Mouse (Mus musculus): ENCODE data around the gene Defb29.

The Defb29 gene

GRCm38 (mm10) chr2:152539944-152540710 is at the start of gene Defb29:
Gene Defb29, minus strand, starts transcription at chr2:152540098.
- DNase-seq (ENCODE audit: low spot score) = no peak

DNA sequence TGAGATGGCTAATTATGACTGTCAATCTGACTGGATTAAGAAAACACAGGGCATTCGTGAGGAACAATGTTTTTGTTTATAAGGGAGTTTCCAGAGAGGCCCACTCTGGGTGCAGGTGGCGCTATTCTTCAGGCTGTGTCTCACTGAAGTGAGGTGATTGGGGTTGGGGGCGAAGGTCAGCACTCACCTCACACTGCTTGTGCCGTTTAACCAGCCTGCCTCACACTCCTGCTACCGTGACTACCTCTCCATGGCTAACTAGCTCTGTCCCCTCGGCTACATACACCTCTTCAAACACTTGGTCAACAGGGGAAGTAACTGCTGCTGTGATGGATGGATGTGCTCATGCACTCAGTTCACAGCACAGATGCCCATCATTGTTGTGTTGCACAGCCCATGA is 49.1 kb upstream of the Defb29 start:
- no peak for DNase-seq (ENCODE audit: low spot score)

- DNase-seq (ENCODE audit: low spot score) = no peak
These were observed 48.6 kb upstream of the Defb29 start for GRCm38 (mm10) chr2:152588450-152588849.

DNA sequence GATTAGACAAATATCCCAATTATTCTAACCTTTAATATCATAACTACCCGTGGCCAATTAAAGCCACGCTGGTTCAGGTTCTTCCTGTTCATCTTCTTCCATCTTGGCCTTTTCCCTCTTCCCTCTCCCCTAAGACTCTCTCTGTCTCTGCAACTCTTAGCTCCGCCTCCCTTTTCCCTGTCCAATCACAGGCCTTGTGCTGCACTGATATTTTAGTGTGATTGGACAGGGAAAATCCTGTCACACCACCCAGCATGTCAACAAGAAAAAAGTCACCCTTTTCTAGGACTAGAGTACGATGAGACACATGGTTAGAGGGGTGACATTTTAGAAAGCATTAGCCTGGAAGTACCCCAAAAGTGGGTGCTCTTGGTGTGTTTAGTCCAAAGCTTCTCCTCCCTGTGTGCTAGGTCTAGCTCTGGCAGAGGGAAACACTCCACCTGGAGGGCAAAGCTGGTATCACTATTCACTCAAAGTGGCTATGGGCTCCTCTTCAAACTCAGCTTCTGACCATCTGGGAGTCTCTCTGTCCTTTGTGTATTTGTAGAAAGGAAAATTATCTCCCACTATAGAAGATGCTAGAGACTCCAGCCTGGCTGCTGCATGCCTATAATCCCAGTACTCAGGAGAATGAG is 47.1 kb upstream of the Defb29 start:
- no peak for DNase-seq (ENCODE audit: low spot score)

- DNase-seq (ENCODE audit: low spot score) = no peak
These were observed 40.7 kb upstream of the Defb29 start for GRCm38 (mm10) chr2:152580612-152581011.

DNA sequence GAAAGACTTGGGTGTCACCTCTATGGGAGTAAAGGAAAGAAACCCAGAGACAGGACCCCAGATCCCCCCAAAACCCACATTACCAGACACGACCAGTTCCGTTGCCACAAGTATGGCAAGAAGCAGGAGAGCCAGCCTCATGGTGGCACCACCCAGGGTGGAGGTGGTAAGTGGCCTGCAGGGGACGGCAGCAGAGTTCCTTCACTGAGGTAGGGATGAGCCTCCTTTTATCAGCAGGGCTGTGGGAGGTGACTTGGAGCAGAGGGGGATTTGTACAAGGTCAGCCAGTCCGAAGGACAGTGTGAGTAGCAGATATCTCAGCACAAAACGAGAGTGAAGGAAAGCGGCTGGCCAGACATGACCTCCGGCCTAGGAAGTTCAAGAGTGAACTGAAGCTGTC is 40.2 kb upstream of the Defb29 start, which contains the start of gene Defb19:
Gene Defb19 (minus strand): TSS at position 206 of the 400 bp plus-strand sequence.
- DNase-seq (ENCODE audit: low spot score) = no peak

- no peak for DNase-seq (ENCODE audit: low spot score)
These were observed 33.6 kb upstream of the Defb29 start for GRCm38 (mm10) chr2:152573484-152573883.

DNA sequence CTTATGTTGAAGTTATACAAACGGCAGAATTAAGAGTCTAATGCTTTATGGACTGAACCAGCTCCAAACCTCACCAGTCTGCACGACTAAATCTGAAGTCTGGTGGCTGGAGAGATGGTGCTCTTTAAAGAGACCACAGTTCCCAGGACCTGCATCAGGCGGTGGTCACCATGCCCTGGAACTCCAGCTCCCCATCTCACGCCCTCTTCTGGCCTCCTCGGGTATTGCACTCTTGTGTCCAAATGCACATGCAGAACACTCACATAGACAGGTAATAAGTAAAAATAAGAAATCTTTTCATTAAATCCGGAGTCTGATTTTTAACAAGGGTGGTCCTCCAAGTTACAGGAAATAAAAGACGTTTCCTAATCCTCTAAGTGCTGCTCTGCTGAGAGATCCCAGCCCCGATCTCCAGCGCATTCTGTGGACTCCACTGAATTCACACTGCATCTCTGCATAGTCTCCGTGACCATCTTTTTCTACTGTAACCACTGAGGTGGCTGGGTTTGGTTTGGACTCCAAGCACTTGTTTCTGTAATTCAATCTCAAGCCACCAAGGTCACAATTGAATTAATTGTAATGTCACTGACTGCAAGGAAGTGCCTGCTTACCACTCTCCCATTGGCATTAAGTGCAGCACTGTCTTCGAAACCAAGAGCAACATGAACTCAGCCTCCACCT is 32.4 kb upstream of the Defb29 start, which contains the start of gene Defb21:
Gene Defb21 (plus strand): TSS at position 631 of the 681 bp plus-strand sequence.
- DNase-seq (ENCODE audit: low spot score) = no peak

GRCm38 (mm10) chr2:152570313-152570712 is 30.4 kb upstream of the Defb29 start:
- no peak for DNase-seq (ENCODE audit: low spot score)

DNA sequence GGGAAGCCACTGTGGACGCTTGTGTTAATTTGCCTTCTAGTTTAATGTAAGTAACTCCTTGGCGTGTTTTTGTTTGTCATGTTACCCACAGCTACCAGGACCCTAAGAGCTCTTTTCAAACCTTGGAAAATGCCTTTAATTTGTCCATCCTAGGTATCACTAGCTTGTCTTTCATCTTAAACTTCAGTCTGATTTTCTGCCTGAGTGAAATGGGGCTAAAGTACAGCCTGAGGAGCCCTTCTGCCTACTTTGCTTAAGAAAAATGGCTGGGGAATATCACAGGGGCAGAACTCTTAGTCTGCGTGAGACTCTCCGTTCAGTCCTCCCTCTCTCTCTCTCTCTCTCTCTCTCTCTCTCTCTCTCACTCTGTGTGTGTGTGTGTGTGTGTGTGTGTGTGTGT is 30.0 kb upstream of the Defb29 start:
- no peak for DNase-seq (ENCODE audit: low spot score)

DNA sequence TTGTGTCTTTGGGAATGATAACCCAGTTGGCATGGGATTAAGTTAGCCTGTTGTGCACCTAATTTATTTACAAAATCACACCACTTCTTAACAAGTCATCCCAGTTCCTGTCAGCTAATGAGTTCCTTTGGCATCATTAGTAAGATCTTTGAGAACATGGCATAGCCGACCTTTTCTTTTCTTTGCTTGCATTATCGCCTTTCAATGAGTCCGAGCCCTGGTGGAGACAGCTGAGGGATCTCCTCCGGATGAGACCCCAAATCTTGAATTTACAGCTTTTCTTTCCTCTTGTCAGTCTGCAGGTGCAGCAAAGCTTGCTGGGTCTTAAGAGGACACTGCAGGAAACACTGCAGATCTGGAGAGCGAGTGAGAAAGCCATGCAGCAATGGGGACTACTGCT is 29.1 kb upstream of the Defb29 start, which contains the start of gene Gm17416:
Gene Gm17416 (plus strand): TSS at position 301 of the 400 bp plus-strand sequence.
- DNase-seq (ENCODE audit: low spot score) = no peak

DNA sequence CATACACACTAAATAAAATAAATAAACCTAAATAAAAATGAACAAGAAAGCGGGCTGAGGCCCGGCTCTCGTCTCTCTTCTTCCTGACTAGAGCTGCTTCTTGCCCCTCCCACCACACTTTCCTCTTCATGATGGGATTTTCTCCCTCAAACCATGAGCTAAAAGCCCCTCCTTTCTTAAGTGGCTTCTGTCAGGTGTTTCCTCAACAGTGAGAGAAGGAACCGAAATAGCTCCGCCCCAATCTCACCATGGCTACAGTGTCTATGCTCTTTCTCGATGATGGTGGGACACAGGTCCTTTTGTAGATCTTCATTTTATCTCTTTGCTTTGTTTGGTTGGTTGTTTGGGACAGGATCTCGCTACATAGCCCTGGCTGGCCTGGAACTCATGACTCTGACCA is 16.8 kb upstream of the Defb29 start:
- DNase-seq (ENCODE audit: low spot score) = no peak

GRCm38 (mm10) chr2:152553774-152554423 is 14.0 kb upstream of the Defb29 start:
- no peak for DNase-seq (ENCODE audit: low spot score)

GRCm38 (mm10) chr2:152548124-152548523 is 8.2 kb upstream of the Defb29 start:
- no peak for DNase-seq (ENCODE audit: low spot score)

- DNase-seq (ENCODE audit: low spot score) = no peak
These were observed 4.8 kb upstream of the Defb29 start for GRCm38 (mm10) chr2:152544691-152545090.

DNA sequence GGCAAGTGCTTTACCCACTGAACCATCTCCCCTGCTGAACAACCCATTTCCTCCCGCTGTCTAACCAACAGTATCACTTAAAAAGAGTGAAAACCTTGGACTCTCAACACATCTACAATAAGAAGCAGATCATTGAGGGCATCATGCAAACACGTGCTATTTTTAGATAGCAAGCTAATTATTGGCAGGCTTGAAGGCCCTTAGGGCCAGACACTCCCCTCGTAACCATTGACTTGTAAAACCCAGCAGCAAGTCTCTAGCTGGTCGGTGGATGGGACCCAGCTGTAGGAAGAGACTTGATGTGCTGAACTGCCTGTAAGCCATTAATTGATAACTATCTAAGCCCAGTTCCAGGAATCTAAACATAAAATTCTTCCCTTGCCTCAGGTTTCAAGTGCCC is 3.6 kb upstream of the Defb29 start:
- no peak for DNase-seq (ENCODE audit: low spot score)

- DNase-seq (ENCODE audit: low spot score) = no peak
These were observed 3.0 kb upstream of the Defb29 start for GRCm38 (mm10) chr2:152542897-152543296.

DNA sequence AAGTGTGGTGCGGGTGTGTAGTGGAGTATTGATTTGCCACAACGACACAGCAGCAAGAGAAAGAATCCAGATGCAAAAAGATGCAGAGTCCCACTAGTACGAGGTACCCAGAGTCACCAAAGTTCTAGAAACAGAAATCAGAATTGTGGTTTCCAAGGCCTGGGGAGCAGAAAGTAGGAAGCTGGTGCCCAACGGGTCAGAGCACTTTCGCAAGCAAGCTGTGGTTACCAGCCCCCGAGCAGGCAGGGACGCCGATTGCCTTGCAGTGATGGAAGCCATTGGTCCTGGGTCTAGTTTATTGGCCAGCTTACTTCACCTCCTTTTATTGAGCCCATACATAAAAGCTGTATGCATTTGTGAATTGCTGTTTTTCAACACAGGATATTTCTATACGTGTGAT is 2.1 kb upstream of the Defb29 start:
- DNase-seq (ENCODE audit: low spot score) = no peak

- DNase-seq (ENCODE audit: low spot score) = no peak
These were observed 21.9 kb downstream of the Defb29 start, which contains the start of gene Defb28 for GRCm38 (mm10) chr2:152517981-152518380. Gene Defb28, plus strand, starts transcription at chr2:152518255.

DNA sequence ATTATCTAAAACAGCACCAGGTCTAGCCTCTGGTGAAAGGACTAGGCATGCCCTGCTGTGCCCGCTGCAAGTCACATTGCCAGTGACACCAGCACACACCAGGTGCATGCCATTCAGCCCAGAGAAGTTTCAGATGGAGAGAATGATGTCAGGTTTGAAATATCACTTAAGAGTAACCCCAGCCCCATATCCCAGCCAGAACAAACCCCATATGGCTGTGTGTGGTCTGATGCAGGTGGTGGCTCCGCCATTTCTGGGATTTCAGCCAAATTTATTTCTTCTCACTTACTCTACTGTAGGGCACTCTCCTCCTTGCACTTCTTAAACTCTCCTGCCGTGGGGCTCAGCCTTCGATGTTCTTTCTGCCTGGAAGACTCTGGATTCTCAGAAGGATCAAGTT is 23.8 kb downstream of the Defb29 start:
- DNase-seq (ENCODE audit: low spot score) = no peak

DNA sequence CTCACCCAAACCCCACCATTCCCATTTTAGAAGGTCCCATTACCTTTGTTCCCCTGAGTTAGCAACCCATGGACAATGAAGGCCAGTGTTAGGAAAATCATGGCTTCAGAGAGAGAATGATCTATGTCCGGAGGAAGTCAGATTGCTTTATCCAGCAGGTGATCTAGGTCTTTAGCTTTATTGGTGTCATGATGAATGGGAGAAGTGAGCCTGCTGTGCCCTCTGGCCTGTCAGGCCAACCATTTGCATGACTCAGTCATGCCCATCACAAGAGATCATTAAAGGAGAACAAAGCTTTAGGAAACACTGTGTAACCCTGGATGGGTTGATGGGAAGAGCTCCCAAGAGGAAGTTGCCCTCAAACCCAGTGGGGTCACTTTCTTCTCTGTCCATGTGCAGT is 28.3 kb downstream of the Defb29 start, which contains the start of gene Defb26:
Gene Defb26 (minus strand): TSS at position 101 of the 400 bp plus-strand sequence.
- no peak for DNase-seq (ENCODE audit: low spot score)

DNA sequence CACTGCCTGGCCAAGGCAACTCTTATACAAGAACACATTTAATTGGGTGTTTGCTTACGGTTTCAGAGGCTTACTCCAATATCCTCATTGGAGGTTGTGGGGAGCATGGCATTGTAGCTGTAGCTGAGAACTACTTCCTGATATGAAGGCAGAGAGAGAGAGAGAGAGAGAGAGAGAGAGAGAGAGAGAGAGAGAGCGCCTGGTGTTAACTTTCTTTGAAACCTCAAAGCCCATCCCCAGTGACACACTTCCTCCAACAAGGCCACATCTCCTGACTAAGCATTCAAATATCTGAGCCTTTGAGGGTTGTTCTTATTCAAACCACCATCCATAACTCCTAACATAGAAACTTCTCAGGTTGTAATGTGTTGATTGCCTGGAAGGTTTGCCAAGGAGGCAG is 35.9 kb downstream of the Defb29 start:
- no peak for DNase-seq (ENCODE audit: low spot score)

Data from T-cell, adult 2 months (primary cell).